Mouse (Mus musculus): ENCODE data around the gene Cntnap5c.

The Cntnap5c gene

GRCm38 (mm10) chr17:58003322-58003721 lies 234.0 kb downstream of the Cntnap5c start:
- in situ Hi-C loops (cut with MboI), result no loop called here

GRCm38 (mm10) chr17:58004491-58004890 lies 235.1 kb downstream of the Cntnap5c start:
- in situ Hi-C loops (cut with MboI), result no loop called here

- in situ Hi-C loops (cut with MboI), result no loop called here
Measured at GRCm38 (mm10) chr17:58041178-58041577, 271.8 kb downstream of the Cntnap5c start.

GRCm38 (mm10) chr17:58045149-58045548 lies 275.8 kb downstream of the Cntnap5c start:
- in situ Hi-C loops (cut with MboI), result no loop called here

- in situ Hi-C loops (cut with MboI), result no loop called here
Measured at GRCm38 (mm10) chr17:58069912-58070311, 300.5 kb downstream of the Cntnap5c start.

GRCm38 (mm10) chr17:58082676-58083075 lies 313.3 kb downstream of the Cntnap5c start:
- in situ Hi-C loops (cut with MboI), result no loop called here

- in situ Hi-C loops (cut with MboI), result no loop called here
Measured at GRCm38 (mm10) chr17:58104505-58104904, 335.1 kb downstream of the Cntnap5c start.

- in situ Hi-C loops (cut with MboI), result no loop called here
Measured at GRCm38 (mm10) chr17:58107901-58108300, 338.5 kb downstream of the Cntnap5c start.

GRCm38 (mm10) chr17:58108335-58108734 lies 339.0 kb downstream of the Cntnap5c start:
- in situ Hi-C loops (cut with MboI), result no loop called here

GRCm38 (mm10) chr17:58187171-58187570 lies 417.8 kb downstream of the Cntnap5c start:
- in situ Hi-C loops (cut with MboI), result no loop called here

GRCm38 (mm10) chr17:58201148-58201547 lies 431.8 kb downstream of the Cntnap5c start:
- in situ Hi-C loops (cut with MboI), result no loop called here

- in situ Hi-C loops (cut with MboI), result no loop called here
Measured at GRCm38 (mm10) chr17:58268058-58268457, 498.7 kb downstream of the Cntnap5c start.

GRCm38 (mm10) chr17:58351310-58351709 lies 581.9 kb downstream of the Cntnap5c start:
- in situ Hi-C loops (cut with MboI), result no loop called here

- in situ Hi-C loops (cut with MboI), result no loop called here
Measured at GRCm38 (mm10) chr17:58356224-58356623, 586.9 kb downstream of the Cntnap5c start.

GRCm38 (mm10) chr17:58363582-58364267 lies 594.4 kb downstream of the Cntnap5c start:
- in situ Hi-C loops (cut with MboI), result no loop called here

GRCm38 (mm10) chr17:58370089-58370488 lies 600.7 kb downstream of the Cntnap5c start:
- in situ Hi-C loops (cut with MboI), result no loop called here

GRCm38 (mm10) chr17:58407769-58408168 lies 638.4 kb downstream of the Cntnap5c start:
- in situ Hi-C loops (cut with MboI), result no loop called here

GRCm38 (mm10) chr17:58408756-58409155 lies 639.4 kb downstream of the Cntnap5c start:
- in situ Hi-C loops (cut with MboI), result no loop called here

GRCm38 (mm10) chr17:58437443-58437842 lies 668.1 kb downstream of the Cntnap5c start:
- in situ Hi-C loops (cut with MboI), result no loop called here

Data from mature B cell (primary cell).